Mouse (Mus musculus): Measurements from ENCODE around the gene Rasip1. TPM values are rescaled to one million over a fixed set of nuclear protein-coding genes. Genes with fewer than 3 reads are reported as not detected.
A peak's percentile ranks its signal among the peaks of the same experiment; 100 is the strongest.
"Not testable (repeated sequence)": the region's sequence is repeated elsewhere in the genome, so short reads cannot be mapped to it uniquely, and the experiment has no call there.

Gene Rasip1
- total RNA-seq, 1 experiment from 2014 or later: 23.3 TPM

DNA sequence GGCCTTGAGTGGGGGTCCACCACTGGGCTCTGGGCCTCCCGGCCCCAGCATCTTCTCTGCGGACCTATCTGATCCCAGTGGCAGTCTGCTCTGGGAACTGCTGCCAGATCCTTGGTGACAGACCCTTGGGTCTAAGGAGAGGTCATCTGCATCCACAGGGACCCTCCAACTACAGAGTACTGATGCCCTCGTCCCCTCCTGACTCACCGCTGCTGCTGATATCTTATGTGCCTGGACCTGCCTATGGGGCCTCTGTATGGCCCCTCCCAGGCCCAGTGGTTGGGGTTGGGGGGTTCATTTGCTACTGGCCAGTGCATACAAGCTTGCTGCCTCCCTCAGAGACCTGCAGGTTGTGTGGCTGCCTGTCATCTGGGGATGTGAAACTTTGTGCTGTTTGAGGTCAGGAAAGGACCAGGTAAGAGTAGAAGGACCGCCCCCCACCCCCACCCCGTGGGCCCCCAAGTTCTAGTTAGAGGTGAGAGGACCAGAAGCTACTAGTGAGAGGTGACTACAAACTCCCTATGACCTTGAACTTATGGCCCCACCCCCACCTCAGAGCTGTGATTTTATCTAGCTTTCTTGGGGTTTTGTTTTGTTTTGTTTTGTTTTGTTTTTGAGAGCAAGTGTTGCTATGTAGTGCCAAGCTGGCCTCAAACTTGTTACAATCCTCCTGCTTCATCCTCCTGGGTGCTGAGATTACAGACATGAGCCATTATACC lies 17.7 kb downstream of the Rasip1 start:
- no peak for DNase-seq

GRCm38 (mm10) chr7:45645591-45645971 lies 18.3 kb downstream of the Rasip1 start:
- DNase-seq: no peak

DNA sequence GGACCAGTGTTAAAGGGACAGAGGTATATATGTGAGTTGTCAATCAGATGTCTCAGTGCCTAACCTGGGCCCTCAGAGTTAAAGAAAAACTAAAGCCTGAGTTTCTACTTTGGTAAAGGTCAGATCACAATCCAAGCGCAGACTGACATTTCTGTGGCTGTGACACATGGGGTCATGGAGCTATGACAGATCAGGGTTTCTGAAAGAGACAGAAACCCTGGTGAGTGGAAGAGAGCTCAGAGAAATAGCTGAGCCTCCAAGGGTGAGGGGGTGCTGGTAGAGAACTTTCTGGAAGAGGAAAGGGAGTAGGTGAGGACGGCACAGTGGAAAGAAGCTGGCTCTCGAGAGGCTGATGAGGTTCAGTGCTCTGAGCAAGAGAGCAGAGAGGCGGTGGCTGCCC lies 19.4 kb downstream of the Rasip1 start:
- DNase-seq: no peak

DNA sequence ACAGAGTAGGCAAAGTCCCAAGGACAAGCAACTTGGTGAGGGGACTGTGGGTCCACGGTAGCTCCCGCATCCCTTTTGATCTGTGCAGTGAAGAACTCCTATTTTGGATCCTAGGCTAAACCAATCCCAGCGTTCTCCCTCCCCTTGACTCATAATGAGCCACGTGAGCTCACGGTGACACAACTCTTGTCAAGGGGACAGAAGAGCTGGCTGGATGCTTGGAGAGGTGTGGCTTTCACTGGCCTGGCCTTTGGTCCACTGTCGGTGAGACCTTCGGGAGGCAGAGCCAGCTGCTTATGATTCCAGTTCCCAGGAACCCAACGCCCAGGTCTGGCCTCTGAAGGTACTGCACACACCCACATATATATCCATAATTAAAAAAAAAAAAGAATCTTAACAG lies 22.1 kb downstream of the Rasip1 start:
- peak; percentile 51 for DNase-seq

- not testable (repeated sequence) for DNase-seq
Measured at GRCm38 (mm10) chr7:45650484-45650883, 23.2 kb downstream of the Rasip1 start.

DNA sequence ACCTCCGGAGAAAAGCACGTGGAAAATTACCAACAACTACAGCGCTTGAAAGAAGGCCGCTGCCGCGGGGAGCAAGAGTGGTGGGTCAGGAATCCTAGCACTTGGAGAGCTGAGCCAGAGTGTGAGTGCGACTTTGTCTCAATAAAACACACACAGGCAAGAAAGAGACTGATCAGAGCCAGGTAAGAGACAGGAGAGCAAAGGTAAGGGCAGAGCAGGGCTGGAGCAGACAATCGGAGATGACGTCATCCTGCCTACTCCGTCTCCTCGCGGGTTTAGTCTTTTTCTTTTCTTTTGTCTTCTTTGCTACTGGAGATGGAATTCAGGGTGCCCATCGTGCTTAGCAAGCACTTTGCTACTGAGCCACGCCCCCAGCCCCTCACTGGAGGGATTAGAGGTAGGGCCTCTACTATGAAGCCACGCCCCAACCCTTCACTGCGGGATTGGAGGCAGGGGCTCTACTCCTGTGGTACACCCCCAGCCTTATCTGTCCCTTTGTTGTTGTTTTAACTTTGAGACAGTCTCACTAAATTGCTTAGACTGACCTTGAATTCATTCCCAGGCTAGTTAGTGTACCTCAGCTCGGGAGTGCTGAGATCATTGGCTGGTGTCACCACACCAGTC lies 27.2 kb downstream of the Rasip1 start:
- no peak for DNase-seq

- DNase-seq: no peak
Measured at GRCm38 (mm10) chr7:45660746-45661478, 33.6 kb downstream of the Rasip1 start.

DNA sequence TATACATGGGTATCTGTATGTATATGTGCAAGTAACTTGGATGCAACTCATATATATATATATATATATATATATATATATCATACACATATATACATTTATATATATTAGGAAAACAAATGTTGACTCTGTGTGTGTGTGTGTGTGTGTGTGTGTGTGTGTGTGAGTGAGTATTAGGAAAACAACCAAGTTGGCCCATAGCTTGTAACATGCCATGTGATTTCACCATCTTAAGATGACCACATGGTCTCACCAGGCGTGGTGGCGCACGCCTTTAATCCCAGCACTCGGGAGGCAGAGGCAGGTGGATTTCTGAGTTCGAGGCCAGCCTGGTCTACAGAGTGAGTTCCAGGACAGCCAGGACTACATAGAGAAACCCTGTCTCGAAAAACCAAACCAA lies 34.4 kb downstream of the Rasip1 start:
- not testable (repeated sequence) for DNase-seq

GRCm38 (mm10) chr7:45665303-45666138 lies 38.2 kb downstream of the Rasip1 start:
- no peak for DNase-seq

- DNase-seq: no peak
Measured at GRCm38 (mm10) chr7:45666161-45666560, 38.9 kb downstream of the Rasip1 start, which contains the start of gene Fut2. Fut2 (minus strand) TSS chr7:45666394.

DNA sequence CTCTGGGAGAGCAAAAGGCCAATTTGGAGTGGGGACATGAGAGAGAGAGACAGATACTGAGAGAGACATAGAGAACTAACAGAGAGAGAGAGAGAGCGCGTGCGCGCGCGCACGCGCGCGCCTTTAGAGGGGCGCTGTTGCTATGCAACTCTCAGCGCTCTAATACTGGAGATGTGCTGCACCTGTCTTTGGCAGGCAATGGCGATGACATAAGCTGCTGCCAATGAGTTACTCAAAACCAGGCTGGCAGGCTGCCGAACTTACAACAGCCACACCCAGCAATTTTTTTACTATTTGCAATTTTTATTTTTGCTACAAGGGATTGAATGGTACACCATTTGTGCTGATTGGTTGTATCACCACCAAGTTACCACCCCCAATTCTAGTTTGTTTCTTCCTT lies 40.5 kb downstream of the Rasip1 start:
- no peak for DNase-seq

DNA sequence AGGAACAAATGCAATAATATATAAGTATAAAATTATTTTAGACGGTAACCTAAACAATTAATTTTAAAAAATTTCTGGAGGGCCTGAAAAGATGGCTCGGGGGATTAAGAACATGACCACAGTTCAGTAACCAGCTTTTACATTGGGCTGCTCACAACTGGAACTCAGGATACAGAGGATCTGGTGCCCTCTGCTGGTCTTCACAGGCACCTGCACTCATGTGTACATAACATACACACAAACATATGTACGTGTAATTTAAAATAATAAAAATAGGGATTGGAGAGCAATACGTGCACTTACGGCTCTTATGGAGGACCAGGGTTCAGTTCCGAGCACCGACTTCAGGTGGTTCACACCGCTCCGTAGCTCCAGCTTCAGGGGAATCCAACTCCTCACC lies 41.6 kb downstream of the Rasip1 start:
- DNase-seq: no peak

GRCm38 (mm10) chr7:45677627-45678295 lies 50.5 kb downstream of the Rasip1 start:
- DNase-seq: no peak

DNA sequence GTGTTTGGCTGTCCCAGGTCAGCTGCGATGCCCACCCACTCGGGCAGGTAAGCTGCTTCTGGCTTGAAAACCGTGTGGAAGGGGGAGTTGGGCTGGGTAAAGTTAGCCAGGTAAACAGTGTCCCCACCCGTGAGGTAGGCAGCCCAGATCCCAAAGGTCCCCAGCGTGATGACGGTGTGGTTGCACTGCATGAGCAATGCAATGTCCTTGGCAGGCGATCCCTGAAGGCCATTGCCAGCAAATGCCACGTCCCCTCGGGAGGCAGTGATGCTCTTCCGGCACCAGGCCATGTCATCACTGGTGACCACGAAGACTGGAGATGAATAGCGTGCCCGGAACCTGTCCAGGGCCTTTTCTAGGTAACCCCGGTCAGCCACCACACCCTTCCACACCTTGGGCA lies 51.2 kb downstream of the Rasip1 start:
- DNase-seq: peak; percentile 62

DNA sequence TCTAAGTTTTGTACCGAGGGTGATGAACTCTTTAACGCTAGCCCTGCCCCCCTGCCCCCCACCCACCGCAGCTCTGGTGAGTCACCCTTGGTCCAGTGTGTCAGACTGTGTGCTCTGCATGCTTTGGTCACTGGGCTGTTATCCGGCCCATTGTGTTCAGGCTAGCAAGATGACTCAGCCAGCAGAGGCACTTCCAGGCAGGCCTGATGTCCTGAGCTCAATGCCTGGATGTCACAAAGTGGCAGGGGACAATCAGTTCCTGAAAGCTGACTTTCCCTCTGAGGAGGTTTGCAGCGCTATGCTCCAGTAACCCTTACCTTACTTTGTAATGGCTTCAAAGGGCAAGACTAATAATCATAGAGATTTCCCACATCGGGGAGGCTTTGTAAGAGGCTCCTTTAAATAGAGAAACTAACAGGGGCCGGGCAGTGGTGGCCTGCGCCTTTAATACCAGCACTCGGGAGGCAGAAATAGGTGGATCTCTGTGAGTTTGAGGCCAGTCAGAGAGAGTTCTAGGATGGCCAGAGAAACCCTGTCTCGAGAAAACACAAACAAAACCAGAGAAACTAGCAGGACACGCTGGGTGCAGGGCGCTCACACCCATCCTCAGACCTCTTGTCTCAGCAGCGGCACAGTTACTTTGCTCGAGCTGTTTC lies 52.8 kb downstream of the Rasip1 start:
- peak; percentile 56 for DNase-seq

DNA sequence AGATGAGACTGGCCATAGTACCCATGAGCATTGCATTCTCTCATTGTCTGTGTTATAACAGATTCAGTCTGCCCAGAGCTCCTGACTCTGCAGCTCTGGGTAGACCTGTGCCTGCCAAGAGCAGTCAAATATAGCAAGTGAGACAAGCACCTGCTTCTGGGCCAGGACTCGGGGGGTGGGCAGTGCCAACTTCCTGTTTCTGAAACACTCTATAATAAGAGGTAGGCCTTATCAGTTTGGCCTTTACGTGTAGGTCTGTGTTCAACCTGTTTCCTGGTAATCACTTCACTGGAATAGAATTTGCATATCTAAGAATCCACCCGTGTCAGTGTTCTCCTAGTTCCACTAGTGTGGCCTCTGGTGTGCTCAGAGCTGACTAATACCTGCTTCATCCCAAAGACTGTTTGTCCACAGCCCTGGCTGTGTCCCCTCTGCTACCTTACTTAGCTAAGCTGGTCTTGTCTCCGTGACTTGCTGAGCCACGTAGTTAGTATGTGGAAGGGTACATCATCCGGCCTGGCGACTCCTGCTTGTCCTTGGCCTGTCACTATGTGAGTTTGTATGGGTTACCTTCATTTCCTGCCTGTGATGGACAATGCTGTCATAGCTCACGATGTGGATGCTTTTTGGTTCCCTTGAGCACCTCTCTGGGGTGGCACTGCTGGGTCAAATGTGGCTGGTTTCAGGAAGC lies 53.9 kb downstream of the Rasip1 start:
- DNase-seq: no peak

- peak; percentile 90 for DNase-seq
Measured at GRCm38 (mm10) chr7:45682144-45683126, 55.1 kb downstream of the Rasip1 start.

DNA sequence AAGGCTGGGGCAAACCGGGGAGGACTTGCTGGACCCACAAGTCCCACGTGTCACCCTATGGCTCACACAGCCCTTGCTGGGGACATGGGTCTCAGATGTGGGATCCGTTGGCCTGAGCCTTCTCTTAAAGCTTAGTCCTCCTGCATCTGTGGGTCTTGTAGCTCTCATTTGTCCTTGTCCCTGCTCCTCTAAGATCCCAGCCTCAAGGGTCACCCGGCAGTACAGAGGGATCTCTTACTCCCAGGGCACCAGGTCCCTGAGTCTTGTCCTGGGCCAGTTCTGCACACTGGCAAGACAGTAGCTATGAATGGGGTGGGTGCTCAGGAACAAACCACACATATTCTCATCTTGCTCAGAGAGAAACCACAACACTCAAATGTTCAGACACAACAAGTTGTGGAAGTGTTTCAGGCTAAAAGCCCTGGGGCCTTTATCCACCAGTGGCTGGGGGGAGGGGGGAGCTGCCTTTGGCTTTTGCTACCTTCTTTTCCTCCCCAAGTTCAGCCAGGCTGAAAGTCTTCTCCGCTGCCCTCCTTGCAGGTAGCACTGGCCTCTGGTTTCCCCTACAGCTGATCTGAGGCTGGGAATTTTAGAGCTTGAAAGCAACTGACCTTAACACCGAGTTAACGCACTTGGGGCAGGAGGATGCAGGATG lies 56.2 kb downstream of the Rasip1 start, which contains the start of gene Ntn5:
Gene Ntn5 (plus strand): TSS at position 627 of the 655 bp plus-strand sequence.
- no peak for DNase-seq

- DNase-seq: no peak
Measured at GRCm38 (mm10) chr7:45685811-45686210, 58.5 kb downstream of the Rasip1 start.
